Mouse (Mus musculus) kidney, adult 18-20 months (tissue): Measurements from ENCODE around the gene Lsm4.

Source experiments
- DNase-seq: peaks from one replicate; pipeline ENCODE4 v3.0.0; 2021

The Lsm4 gene

DNA sequence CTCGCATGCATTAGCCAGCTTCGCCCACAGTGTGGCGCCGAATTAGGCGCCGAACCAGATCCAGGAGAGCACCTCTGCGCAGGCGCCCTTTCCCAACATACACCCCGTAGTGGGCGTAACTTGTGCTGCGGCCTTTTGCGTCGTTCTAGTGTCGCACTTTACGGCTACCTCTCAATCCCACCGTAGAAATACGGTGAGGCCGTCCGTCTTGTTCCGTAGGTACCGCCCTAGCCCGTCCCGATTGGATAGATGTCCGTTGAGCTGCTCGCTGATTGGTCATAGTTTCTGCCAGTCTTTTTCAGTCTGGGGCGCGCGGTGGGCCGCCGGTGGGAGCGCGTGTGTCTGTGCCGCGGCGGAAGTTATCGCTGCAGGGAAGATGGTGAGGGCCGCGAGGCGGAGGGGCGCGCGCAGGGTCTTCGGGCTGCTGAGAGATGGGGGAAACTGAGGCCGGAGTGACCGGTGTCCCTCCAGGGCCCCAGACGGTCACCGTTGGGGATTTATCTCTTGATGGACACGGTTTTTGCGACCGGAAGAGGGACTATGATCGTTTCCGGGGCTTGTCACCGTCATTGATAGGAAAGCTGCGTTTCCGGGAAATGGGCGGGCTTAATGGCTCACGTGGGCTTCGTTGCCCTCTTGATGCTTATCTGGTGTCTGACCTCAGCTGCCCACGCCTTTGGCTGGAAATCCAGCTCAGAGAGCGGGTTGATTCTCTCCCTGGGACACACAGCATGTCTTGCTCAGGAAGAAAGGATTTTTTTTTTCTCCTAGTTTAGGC, at the start of gene Lsm4:
TSS of gene Lsm4 (plus strand) at position 170 of the 778 bp plus-strand sequence.
- peak; percentile 99 for DNase-seq

DNA sequence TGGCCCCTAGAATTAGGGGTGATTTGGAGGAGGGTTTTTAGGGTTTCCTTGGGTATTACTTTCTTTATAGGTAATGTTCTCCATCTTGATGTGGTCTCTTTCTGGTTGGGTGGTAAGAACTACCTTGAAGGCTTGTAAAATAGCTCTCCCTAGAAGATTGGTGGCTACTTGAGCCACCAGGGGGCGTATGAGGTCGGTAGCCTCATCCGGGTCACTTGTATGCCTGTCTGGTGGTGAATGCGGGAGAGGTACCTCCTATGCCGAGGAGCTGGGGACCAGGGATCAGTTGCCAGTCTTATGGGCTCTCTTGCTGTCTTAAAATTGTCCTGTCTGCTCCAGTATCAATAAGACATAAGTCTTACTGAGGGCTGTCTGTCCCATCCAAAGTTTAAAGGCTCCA, 47.9 kb upstream of the Lsm4 start:
- peak; percentile 79 for DNase-seq

DNA sequence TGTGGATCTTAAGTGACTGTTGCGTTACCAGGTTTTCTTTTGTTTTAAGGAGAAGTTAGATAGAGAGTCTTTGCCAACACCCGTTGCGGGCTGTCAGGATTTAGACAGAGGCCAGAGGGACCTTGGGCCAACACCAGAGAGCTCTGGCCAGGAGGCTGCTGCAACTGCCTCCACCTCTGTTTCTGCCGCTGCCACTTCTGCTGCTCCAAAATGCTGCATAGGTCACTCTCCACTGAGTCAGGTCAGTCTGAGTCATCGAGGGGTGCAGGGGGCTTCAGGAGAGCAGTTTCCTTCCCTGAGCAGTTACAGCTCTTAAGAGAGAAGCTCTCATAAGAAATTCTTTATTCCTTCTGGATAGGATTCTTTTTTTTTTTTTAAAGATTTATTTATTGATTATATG, 46.0 kb upstream of the Lsm4 start:
- DNase-seq, result no peak

DNA sequence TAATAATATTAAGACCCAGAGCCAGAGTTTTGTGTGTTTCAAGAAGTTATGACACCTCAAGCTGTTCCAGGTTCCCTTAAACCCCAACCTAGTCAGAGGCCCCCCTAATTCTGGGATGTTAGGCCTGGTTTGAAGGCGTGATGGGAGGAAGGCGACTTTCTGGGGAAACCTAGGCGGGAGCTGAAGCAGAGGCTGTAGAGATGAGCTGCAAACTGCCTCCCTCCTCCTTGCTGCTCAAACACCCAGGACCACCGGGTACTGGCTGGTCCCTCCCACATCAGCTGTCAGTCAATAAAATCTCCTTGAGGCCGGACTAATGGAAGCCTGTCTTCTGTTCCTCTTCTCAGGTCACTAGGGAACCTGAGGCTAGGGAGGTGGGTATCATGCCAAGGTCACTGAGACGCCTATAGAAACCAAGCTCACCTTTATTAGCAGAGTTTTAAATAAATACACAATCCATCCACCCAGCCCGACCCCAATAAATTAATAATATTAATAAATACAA, 44.0 kb upstream of the Lsm4 start:
- no peak for DNase-seq

DNA sequence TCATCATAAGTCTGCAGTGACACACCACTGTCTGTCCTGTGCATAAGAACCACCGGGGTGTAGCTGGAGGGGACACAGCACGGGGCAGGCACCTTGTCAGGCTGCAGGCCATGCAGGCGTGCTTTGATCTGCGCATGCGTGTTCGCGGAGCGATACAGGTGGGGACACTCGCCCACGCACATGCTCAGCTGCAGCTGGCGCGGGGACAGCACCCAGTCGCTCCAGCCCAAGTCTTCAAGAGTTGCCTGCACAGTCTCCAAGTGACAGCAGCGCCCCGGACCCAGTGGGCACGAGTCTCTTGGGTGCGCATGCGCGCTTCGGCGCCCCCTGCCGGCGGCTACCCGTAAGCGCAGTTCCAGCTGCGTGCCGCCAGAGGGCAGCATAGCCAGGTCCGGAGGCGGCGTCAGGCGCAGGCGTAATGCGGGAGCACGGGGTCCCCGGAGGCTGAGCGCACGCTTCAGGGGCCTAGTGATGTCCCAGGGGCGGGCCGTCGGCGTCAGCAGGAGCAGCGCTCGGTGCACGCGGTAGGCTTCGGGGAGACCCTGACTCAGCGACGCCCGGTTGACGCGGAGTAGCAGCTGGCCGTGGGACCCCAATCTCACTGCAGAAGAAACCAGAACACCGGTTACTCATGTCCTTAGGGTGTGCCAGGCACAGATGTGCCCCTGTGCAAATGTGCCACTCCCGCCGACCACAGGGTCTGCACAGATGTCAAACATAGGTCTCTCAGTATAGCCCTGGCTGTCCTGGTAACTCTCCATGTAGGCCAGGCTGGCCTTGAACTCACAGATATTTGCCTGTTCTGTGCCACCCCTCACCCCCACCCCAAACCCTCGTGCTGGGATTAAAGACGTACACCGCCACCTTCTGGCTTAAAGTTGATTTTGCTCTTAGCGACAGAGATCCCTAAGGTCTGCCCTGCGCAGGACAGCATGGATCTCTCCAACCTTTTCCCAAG, 43.2 kb upstream of the Lsm4 start:
- peak; percentile 94 for DNase-seq

DNA sequence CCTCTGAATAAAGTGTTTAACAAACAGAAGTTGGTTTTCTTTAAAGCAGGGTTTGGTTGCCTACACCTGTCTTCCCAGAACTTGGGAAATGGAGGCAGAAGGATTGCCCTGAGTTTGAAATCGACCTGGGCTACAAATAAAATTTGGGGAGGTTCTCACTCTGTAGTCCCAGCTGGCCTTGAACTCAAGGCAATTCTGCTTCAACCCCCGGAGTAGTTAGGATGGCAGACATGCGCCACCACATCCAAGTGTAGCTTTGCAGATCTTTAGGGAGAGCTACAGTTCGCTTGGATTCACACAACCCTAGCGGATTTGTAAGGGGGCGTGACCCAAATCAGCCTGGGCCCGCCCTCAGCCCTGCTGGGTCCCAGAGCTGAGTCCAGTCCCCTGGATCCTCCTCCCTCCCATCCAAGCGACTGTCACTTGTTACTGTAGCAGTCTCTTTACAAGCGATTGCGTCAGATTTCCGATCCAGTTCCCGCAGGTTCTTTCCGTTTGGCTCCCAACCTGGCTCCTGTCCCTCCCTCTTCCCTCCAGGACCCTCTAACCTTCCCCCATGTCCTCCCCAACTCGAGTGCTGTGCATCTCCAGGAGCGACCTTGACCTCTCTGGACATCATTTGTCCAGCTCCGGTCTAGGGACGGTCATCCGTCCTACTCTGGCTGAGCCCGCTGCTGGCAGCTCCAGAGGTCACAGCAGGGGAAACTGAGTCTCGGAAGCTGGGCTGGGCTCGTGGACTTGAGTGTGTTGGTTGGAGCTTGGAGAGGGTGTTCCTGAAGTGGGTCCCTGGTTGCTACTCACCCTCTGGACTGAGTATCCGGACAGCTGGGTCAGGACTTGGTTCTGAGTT, 42.3 kb upstream of the Lsm4 start:
- peak; percentile 74 for DNase-seq

DNA sequence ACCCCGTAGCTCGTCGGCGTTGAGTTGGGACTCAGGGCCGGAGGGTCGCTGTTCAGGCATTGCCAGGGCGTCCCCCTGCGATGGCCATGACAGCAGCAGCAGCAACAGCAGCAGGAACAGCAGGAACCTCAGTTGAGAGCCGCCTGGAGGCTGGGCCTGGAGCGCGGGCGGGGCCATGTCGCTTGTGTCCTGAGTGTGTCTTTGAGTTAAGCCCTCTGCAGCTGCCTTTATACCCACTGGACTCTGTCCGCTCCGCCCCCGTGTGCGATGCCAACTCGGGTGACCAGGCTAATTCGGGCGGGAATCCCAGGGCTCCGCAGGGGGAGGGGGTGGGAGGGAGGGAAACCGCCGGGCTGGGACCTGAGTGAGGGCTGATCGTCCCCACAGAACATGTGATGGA, 41.6 kb upstream of the Lsm4 start:
- DNase-seq, result peak; percentile 78

DNA sequence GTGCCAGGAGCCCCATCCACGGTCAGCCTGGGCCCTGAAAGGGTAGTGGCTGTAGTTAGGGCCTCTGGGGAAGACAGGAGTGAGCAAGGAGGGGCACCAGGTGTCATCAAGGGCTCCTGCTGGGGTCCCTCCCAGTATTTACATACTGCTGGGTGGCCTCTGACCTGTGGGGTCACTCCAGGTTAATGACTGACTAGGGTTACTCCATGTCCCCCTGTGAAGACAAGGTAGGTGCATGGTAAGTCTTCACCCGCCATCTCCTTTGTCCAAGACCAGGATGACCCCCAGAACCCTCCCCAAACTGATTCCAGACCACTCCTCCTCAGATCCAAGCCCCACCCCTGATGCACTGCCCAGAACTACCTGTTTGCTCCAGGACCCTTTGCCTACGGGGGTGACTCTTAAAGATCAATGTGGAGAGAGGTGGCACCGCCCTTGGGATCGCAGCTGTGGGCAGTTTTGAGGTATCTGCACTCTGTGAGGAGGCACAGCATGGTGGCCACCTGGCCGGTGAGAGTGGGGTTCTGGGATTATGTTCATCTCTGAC, 40.6 kb upstream of the Lsm4 start, which contains the start of gene Gdf15:
TSS of gene Gdf15 (minus strand) at position 111 of the 547 bp plus-strand sequence.
- peak; percentile 12 for DNase-seq

DNA sequence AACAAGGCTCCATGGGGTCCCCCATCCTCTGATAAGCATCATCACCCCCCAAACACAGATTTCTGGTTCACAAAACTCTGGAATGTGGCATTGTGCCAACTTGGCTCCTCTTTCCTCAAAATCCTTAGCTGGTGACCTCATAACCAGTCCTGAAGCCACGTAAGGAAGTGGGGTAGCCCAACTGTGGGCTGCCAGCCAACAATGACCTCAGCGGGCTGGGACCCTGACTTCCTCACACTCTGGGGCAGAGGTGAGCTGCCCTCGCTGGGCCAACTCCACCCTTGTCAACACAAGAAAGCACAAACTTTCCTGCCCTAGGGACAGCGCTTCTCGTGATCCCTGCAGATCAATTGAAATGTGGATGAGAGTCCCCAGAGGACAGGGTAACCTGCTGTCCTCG, 39.0 kb upstream of the Lsm4 start:
- DNase-seq, result peak; percentile 89

DNA sequence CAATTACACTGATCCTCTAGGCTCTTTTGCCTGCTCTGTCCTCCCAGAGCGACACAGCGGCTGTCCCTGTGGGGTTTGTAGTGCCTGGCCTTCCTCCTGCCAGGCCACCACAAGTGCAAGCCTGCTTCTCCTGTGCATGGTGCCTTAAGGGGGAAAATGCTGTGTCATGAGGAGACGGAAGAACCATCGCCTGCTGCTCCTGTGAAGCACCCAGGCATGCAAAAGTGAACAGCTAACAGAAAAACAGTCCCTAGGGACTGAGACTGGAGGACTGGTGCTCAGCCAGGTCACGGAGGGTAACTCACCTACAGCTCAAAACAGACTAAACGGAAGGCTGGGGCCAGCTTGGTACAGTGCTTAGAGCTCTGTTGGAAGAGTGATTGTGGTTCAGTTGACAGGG, 37.5 kb upstream of the Lsm4 start:
- peak; percentile 61 for DNase-seq

DNA sequence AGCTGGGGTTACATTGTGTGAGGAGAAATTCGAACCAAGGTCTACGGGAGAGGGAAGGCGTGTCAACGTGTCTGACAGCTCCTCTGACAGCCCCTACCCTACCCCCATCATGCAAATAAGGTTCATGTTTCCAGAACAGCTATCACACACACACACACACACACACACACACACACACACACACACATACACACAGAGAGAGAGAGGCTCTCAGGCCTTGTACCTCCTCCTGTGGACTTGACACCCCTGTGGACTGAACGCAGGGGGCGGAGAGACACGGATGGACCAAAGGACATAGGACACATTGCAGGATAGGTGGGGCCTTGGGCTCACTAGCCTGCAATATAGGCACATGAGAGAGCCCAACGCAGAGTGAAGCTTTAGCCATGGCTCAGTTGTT, 36.2 kb upstream of the Lsm4 start:
- peak; percentile 42 for DNase-seq

DNA sequence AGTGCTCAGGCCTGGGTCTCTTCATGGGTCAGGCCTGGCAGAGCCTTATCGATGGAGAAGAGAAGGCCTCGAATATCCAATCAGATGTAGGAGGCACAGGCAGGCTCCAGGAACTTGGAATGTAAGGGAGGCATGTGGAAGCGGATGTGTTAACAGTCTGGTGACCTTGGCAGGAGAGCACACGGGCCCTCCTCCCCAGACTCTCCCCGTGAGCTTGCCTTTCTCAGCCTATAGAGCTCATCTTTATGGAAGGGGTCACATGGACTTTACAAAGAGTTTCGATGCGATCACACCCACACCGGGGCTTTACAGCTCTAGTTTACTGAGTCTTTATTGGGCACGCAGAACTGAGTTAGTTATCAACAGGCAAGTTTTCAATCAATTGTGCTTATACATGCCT, 34.3 kb upstream of the Lsm4 start:
- no peak for DNase-seq

DNA sequence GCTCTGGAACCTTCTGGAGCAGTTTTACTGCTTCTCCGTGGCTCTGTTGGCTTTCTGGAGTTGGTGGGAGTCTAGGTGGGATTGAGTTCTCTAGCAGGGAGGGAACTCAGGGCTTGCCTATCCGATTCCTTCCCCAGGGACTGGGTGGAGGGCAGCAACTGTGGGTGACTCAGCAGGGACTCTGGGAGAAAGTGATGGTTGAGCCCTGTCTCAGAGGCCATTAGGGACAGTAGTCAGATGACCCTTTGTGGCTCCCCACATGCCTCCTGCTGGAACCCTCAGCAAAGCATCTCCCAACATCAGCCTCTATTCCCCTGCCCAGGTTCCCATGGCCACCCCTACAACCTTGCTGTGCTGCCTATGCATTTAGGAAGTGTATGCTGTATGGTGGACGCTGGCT, 30.0 kb upstream of the Lsm4 start:
- DNase-seq, result no peak

DNA sequence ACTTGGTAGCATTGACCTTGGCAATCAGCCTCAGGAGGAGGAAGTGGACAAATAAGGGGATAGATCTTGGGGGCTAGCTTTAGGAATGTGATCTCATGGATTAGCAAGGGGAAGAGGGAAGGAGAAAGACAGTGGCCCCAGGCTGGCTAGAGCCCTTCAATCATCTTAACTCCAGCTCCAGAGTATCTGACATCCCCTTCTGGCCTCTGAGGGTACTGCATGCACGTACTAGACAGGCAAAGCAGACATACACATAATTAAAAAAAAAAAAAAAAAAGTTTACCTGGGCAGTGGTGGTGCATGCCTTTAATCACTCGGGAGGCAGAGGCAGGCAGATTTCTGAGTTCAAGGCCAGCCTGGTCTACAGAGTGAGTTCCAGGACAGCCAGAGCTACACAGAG, 29.0 kb upstream of the Lsm4 start:
- DNase-seq, result peak; percentile 47

DNA sequence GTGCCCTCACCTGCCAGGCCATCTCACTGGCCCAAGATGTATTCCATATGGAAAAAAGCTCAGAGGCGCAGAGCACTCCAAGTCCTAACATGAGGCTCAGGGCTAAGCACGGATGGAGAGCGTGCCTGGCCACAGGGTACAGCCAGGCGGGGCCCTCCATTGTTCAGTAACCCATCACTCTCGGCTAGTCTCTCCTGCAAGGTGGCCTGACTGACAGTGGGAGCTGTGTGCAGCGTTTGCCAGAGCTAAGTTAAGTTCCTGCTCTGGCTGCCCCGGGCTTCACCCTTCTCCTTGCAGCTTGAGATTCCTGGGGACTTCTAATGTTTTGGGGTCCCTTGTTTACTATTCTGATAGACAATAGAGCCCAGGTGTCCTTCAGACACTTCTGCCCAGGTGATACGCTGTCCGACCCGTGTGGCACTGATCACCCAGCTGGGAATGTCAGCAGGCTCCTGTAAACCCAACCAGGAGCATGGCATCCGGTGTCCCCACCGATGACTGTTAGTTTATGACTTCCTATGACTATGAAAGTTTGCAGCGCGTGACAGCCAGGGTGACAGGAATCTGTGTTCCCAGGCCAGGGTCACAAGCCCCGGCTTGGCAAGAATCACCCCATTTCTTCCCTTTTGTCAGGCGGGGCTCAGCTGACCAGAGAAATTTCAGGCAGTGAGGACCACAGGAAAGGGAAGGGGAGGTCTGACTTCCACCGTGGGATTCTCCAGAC, 27.4 kb upstream of the Lsm4 start:
- DNase-seq, result peak; percentile 70

DNA sequence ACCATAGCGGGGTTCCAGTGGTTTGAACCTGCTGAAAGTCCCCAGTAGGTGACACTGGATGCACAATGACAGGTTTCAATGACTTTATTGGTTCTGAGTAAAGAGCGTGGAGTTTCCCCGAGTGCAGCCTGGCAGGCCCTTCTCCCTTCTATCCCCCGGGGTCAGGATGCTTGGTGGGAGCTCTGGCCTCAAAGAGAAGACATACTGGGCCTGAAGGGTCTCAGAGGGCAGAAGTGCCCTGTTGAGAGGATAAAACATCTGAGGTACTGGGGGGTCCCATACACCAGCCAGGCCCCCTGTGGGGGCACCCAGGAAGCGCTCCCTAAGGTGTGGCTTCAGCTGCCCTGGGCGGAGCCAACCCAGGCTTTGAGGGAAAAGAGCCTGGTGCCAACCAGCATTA, 26.7 kb upstream of the Lsm4 start:
- DNase-seq, result no peak

DNA sequence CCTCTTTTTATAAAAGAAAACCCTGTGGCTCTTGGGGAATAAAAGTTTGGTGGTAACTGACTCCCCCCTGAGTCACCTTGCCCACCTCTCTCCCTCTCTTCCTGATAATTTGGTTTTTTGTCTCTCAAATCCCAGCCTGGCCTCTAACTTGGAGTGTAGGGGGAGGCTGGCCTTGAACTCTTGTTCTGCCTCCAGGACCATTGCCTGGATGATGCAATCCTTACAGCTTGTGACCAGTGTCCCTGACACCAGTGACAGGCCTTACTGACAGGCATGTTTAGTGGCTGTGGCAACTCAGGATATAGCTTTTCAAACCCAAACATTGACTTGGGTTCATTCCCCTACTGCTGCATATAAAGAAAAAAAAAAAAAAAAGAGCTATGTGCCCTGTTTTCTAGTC, 26.3 kb upstream of the Lsm4 start:
- no peak for DNase-seq

DNA sequence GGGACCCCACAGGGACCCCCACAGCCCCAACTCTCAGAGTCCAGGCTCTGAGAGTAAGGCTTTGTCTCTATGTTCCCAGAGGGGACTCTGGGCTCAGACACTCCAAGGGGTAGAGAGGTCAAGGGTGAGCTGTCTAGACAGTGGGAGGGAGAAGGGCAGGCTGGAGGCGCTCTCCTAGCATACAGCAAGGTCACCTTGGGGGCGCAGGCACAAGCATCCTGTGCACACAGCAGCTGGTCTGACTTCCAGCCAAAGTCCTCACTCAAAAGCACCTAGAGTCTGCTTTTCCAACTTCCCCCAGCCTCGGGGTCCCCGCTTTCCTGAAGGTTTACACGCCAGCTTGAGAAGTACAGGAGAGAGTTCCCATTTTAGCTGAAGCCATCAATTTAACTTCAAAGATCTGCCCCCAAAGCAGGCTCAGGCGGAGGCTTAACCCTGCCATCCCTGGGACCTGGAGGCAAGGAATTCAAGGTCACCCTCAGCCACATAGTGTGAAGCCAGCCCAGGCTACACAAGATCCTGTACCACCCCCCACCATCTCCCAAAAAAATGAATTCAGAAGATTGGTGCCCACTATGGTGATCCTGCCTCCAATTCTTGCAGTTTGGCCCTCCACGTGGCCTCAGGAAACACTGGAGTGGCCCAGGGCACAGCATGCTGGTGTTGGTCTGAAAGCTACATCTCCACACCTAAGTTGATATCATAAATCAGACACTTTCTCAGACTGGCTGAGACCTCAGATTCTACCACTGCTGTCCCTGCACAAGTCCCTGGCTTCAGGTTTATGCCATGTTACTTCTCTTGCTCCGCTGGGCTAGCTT, 25.5 kb upstream of the Lsm4 start:
- peak; percentile 72 for DNase-seq

DNA sequence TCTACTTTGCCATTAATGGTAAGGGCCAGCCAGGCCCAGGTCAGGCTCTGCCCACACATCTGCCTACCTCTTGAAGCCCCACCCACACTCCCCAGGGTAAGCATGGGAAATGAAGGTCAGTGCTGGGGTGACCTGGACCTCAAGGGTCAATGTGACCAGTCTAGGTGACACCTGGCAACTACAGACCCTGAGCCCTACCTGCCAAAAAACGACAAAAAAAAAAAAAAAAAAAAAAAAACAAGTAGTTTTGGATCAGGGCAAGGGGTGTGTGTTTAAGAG, 24.9 kb upstream of the Lsm4 start:
- no peak for DNase-seq

DNA sequence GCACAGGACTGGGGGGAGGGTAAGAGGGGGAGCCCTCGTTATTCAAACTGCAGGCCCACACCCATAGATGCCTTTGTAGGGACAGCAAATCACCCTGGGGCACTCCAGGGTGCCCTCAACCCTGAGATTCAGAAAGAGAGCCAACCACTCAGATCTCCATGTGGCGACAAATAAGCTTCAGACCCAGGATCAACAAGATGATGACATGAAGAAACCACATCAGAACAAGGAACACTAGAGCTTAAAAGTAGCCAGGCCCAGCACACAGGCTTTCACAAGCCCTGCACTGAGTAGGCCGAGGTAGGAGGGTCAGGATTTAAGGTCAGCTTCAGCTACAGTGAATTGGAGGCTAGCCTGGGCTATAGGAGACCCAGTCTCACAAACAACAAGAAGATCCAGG, 24.1 kb upstream of the Lsm4 start:
- no peak for DNase-seq

DNA sequence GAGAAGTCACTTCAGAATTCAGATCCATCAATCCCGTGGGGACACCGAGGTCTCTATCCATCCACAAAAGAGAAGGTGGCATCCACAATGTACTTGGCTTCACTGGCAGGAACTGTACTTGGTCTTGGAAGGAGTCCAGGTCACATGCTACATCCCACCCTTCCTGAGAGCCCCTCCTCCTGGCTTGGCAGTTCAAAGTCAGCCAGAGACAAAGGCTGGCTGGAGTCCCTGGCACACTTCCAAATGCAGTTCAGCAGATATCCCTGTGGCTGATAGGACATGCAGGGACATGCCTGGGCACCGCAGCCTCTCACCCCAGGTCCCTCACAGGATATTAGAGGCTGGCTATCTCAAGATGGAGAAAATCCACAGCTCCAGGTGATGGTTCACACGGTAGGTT, 23.7 kb upstream of the Lsm4 start:
- DNase-seq, result peak; percentile 89
